Mouse (Mus musculus) gastrocnemius, adult 18-20 months (tissue): ENCODE measurements around the gene Olfr248. TPM values are rescaled to one million over a fixed set of nuclear protein-coding genes. Genes with fewer than 3 reads are reported as not detected.
"Not testable (repeated sequence)": the region's sequence is repeated elsewhere in the genome, so short reads cannot be mapped to it uniquely, and the experiment has no call there.

ENCODE experiments used
- DNase-seq: peaks from one replicate; pipeline ENCODE4 v3.0.0; 2021; ENCODE audit warnings: low spot score
- long read RNA-seq, 2 experiments: library from polyadenylated mRNA; stranded (forward); transcript quantifications; one replicate each; pipeline ENCODE4 v2.0.0; 2021
- total RNA-seq, 2 experiments: library from RNA; stranded (reverse); gene quantifications; 2 replicates each; pipeline ENCODE4 v1.2.3; 2021

Gene Olfr248
- total RNA-seq = not detected
- long read RNA-seq, experiment 1 = 0 reads
- long read RNA-seq, experiment 2 = 0 reads

DNA sequence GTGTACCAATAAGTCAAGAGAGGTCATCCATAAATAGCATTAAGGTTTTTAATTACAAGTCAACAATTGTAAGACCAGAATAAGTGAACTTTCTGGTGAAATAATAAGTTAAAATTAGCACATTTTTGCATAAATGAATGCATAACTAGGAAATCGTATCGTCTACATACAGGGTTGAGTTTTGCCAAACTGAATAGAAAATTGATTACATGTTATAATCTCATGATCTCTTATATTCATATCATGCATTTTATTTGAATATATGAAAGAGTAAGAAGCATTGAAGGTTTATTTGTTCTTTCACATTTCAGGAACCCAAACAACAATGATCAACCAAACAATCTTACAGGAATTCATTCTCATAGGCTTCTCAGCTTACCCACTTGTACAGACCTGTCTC is at the start of gene Olfr248:
Olfr248 (plus strand) TSS at position 301 of the 400 bp plus-strand sequence.
- no peak for DNase-seq

DNA sequence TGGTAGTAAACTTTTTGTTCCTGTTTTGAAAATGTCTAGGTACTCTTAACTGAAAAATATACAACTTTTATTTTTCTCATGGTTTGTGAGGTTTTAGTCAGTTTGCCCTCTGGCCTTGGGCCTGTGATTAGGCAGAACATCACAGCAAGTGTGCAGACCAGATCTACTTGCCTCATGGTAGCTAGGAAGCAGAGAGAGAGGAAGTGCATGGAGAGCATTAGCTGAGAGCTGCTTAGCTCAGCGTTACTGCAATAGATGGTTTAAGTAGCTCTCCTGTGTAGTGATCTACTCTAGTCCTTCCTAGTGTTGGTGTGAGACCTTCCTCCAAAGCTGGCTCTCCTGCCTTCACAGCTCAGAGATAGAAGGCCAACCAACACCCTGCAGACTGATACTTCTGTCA is 37.2 kb upstream of the Olfr248 start:
- not testable (repeated sequence) for DNase-seq

DNA sequence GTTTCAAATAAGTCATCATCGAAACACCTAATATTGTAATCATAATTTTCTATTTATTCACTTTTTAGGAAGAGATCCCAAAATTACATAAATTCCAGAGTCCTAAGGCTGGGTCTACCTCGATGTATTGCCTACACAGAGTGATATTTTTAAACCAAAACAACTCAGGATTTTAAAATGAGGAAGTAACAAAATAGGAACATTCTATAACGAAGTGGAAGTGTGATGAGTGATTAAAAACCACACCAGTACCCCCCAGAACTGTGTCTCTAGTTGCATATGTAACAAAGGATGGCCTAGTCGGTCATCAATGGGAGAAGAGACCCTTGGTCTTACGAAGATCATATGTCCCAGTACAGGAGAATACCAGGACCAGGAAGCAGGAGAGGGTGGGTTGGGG is 36.2 kb upstream of the Olfr248 start:
- DNase-seq = no peak

DNA sequence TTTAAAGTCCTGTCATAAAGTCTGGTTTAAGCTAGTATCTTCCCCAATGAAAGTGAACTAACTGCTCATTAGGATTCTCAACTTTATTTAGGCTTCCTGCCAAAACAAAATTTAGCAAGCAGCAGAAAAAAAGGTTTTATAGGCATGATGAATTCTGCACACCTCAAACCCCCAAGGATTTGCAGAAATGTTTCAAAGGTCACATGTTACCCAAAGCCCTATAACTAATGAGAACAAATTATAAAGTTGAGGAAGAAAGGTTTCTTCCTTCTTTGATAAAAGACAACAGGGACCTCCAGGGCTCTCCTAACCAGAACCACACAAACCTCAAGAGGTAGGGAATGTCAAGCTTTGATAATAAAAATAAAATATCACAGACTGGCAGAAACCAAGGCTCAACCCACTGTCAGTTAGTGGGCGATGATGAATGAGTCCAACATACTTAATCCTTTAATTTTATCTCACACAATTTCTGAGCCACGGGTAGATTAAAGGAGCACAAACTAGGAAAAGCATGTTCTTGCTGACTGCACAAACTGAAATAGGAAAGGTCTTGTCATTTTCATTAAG is 25.9 kb upstream of the Olfr248 start, which contains the start of gene Olfr417:
Olfr417 (plus strand) TSS at position 241 of the 570 bp plus-strand sequence.
- DNase-seq = no peak

DNA sequence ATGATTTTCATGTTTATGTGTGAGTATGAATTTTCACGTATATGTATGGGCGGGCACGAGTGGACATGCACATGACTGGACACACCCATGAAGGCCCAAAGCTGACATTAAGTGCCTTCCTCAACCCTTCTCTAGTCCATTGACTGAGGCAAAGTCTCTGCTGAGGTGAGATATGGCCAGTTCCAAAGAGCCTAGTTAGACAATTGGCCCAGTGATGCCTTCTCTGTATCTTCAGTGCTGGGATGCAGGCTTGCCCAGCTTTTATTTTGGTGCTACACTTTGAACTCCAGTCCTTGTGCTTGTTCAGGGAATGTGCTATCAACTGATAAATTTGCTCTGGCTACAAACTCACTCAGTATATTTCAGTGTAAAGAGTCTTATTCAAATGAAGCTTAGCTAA is 17.0 kb upstream of the Olfr248 start:
- no peak for DNase-seq

DNA sequence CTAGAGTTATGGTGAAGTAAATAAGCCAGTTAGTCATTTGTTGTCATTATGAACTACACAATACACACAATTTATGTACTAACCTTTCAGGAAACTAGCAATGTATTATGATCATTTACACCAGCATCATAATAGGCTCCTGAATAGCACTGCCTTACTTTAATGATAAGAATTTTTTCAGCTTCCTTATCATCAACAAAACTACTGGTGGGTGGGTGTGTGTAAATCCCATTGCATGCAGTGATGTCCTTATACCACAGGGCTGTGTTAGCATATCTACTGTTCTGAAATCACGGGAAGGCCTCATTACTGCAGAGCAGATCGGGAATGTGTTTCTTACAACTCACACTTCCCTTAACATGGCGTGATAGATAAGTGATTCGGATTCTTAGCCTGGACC is 32.1 kb downstream of the Olfr248 start:
- no peak for DNase-seq

DNA sequence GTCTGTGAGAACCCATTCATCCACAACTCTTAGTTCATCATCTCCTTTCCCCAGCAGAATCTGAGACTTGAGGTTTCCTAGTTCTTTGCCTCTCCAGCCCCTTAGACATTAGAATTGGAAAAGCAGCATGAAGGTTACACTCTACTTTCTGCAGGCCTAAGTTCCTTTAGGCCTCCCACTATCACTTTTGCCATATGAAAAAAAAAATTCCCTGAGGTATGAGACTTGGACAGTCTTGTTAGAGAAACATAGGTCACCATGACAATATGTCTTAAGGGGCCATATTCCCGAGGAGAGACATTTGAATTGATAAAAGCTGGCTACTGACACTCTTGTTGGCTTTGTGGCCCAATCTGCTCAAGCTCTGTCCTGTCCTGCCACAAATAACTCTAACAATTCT is 32.9 kb downstream of the Olfr248 start, which contains the start of gene Olfr414:
Olfr414 (plus strand) TSS at position 301 of the 400 bp plus-strand sequence.
- no peak for DNase-seq

DNA sequence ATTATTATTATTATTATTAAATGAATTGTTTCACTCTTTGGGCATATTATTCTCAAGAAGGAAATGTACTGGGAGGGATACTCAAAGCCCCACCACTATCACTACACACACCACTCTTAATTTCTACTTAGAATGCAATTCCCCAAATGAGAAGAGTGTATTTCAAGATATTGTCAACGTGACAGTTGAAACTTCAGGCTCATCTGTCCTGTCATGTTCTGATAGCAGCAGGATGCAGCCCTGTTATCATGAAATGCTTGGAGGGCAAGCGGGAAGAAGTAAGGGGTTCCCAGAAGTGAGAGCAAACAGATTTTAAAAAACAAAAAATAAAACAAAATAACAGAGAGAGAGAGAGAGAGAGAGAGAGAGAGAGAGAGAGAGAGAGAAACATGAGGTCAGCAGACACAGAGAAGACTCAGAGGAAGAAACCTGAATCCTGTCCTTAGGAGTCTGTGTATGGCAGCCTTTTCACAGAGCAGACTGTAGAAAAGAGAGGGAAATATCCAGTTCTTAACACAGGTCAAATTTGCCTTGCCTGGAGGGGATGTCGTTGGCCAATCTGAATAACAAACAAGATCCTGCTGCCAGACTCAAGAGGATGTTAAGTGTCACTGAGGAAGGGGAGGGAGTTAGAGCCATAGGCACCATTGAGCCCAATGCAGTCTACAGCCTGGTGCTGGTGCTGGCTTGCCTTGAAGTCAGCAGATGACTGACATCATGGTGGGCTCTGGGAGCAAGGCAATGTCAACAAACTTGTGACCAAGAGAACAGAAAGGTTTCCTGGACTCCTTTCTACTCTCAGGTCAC is 35.5 kb downstream of the Olfr248 start:
- no peak for DNase-seq

DNA sequence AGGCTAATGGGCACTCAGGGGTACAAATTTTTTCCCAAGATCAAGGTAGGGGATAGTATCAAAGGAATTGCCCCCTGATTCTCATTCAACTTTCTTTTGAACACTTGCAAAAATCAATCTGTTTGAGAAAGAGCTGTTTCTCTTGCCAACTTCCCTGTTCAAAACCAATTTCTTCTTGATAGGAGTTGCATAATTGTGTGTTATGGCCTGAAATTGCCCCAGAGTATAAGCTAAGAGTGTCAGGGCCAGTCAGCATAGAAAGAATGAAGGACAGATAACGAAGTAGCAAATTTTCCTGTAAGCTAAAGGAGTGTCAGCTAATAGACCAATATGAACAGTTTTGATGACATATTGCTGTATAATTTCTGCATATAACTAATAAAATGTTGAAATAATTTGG is 36.6 kb downstream of the Olfr248 start:
- no peak for DNase-seq

DNA sequence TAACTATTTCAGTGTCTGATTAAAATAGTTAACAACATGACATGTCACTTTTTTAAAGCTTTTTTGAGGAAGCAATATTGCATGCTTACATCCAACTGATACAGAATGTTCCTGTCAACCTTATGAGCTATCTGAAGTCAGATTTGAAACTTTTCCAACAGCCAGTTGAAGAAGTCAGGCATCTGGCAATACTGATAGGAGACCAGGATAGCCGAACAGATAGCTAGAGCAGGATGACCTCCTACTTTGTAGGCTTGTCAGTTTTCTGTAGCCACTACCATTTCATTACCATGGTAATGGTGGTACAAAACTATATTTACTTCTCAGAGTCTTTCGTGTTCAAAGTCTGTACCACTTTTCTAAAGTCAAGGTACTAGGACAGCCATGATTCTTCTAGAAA is 37.6 kb downstream of the Olfr248 start:
- DNase-seq = no peak

DNA sequence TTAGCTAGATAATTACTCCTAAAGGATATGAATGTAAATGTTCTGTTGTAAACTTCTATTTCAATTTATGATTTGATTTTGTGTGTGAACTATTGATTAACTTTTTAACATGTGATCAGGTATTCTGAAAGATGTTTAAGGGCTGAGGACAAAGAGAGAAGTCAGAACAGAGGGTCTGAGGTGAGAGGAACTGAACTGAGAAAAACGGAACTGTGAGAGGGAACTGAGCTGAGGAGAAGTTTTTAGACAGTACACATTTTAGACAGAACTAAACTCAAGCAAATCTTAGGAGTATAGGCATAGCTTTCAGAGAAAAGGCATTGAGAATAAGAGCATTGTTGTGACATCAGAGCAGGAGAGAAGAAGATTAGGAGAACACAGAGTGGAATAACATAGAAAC is 43.3 kb downstream of the Olfr248 start:
- no peak for DNase-seq

Other genes with a start within 250 kb of the Olfr248 start
- not detected for gene Olfr420, start 235.4 kb upstream of the Olfr248 start, total RNA-seq
- gene Spta1, start 218.3 kb upstream of the Olfr248 start, total RNA-seq = under 1 TPM; 0.07 TPM
- not detected for gene Olfr419, start 139.0 kb upstream of the Olfr248 start, total RNA-seq
- not detected for gene Mptx1, start 60.5 kb upstream of the Olfr248 start, total RNA-seq
- not detected for gene Olfr417, start 25.9 kb upstream of the Olfr248 start, total RNA-seq
- gene Olfr414, start 33.0 kb downstream of the Olfr248 start, total RNA-seq = not detected
- not detected for gene Olfr220, start 51.0 kb downstream of the Olfr248 start, total RNA-seq
- under 1 TPM; 0.14 to 0.19 TPM for gene Fmn2, start 110.8 kb downstream of the Olfr248 start, total RNA-seq